Mouse (Mus musculus): Measurements from ENCODE around the gene Igfals. TPM values are rescaled to one million over a fixed set of nuclear protein-coding genes. Genes with fewer than 3 reads are reported as not detected.
A peak's percentile ranks its signal among the peaks of the same experiment; 100 is the strongest.

Gene Igfals
- polyA plus RNA-seq, 1 experiment from 2014 or later, result 0.09 TPM

- peaks cover 23% of the 10 kb centered on the region for H3K4me1 ChIP-seq (replicated peaks; ENCODE audit: control insufficient read depth, insufficient read depth, low read length)
- no peak overlapping the region for H3K9ac ChIP-seq
- H3K36me3 ChIP-seq (replicated peaks; ENCODE audit: control insufficient read depth, insufficient read depth), result peaks cover 64% of the 10 kb centered on the region
- no peaks in the 10 kb centered on the region for H3K9me3 ChIP-seq (ENCODE audit: control insufficient read depth, low read length)
- no peak overlapping the region for H3K4me3 ChIP-seq (replicated peaks; ENCODE audit: low read length)
- no peak overlapping the region for H3K4me2 ChIP-seq (replicated peaks)
- H3K27me3 ChIP-seq (ENCODE audit: control insufficient read depth, insufficient read depth, low read length), result no peaks in the 10 kb centered on the region
- H3K27ac ChIP-seq, result no peak overlapping the region
- DNase-seq (ENCODE audit: low spot score), result no peak
- no peak for ATAC-seq (ENCODE audit: low FRiP score)
- 93% methylated on average over 3 of the region's 3 CpGs for WGBS
Measured at GRCm38 (mm10) chr17:24888862-24889261, 23.1 kb downstream of the Igfals start.

- DNase-seq (ENCODE audit: low spot score) (no peak), ATAC-seq (ENCODE audit: low FRiP score) (no peak)
- no peak overlapping the region for H3K9ac ChIP-seq
- no peaks in the 10 kb centered on the region for H3K9me3 ChIP-seq (ENCODE audit: control insufficient read depth, low read length)
- WGBS, result 90% methylated on average over 19 of the region's 19 CpGs
- peaks cover 57% of the 10 kb centered on the region for H3K36me3 ChIP-seq (replicated peaks; ENCODE audit: control insufficient read depth, insufficient read depth)
- H3K4me1 ChIP-seq (replicated peaks; ENCODE audit: control insufficient read depth, insufficient read depth, low read length), result peaks cover 28% of the 10 kb centered on the region
- no peaks in the 10 kb centered on the region for H3K27me3 ChIP-seq (ENCODE audit: control insufficient read depth, insufficient read depth, low read length)
- no peak overlapping the region for H3K27ac ChIP-seq
- no peak overlapping the region for H3K4me3 ChIP-seq (replicated peaks; ENCODE audit: low read length)
- no peak overlapping the region for H3K4me2 ChIP-seq (replicated peaks)
Measured at GRCm38 (mm10) chr17:24890151-24891092, 24.6 kb downstream of the Igfals start.

DNA sequence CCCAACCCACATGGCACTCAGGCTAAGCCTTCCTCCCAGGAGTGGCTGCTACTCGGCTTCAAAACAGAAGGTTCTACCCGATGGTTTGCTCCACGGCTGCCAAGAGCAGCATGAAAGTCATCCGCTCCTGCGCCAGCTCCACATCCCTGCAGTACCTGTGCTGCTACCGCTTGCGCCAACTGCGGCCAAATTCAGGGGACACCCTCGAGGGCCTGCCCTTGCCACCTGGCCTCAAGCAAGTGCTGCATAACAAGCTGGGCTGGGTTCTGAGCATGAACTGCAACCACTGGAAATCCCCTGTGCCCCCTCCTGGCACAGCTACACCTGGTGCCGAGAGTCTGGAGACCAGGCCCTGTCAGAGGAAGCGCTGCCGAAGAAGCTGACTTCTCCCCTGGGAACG, 25.5 kb downstream of the Igfals start:
- no peak overlapping the region for H3K9ac ChIP-seq
- ATAC-seq (ENCODE audit: low FRiP score) (no peak), DNase-seq (ENCODE audit: low spot score) (no peak)
- H3K9me3 ChIP-seq (ENCODE audit: control insufficient read depth, low read length), result no peaks in the 10 kb centered on the region
- H3K4me3 ChIP-seq (replicated peaks; ENCODE audit: low read length), result no peak overlapping the region
- H3K27ac ChIP-seq, result no peak overlapping the region
- H3K36me3 ChIP-seq (replicated peaks; ENCODE audit: control insufficient read depth, insufficient read depth), result peaks cover 57% of the 10 kb centered on the region
- peaks cover 31% of the 10 kb centered on the region for H3K4me1 ChIP-seq (replicated peaks; ENCODE audit: control insufficient read depth, insufficient read depth, low read length)
- no peak overlapping the region for H3K4me2 ChIP-seq (replicated peaks)
- 93% methylated on average over 12 of the region's 13 CpGs for WGBS
- H3K27me3 ChIP-seq (ENCODE audit: control insufficient read depth, insufficient read depth, low read length), result no peaks in the 10 kb centered on the region

GRCm38 (mm10) chr17:24892785-24893184, 27.0 kb downstream of the Igfals start:
- 91% methylated on average over 12 of the region's 12 CpGs for WGBS
- Histone ChIP-seq H3K36me3 (replicated peaks; ENCODE audit: control insufficient read depth, insufficient read depth) (peaks cover 64% of the 10 kb centered on the region), H3K4me1 (replicated peaks; ENCODE audit: control insufficient read depth, insufficient read depth, low read length) (peaks cover 34% of the 10 kb centered on the region)

GRCm38 (mm10) chr17:24893276-24893675, 27.5 kb downstream of the Igfals start:
- WGBS, result 98% methylated on average over 2 of the region's 2 CpGs
- H3K4me2 ChIP-seq (replicated peaks), result no peak overlapping the region
- peaks cover 34% of the 10 kb centered on the region for H3K4me1 ChIP-seq (replicated peaks; ENCODE audit: control insufficient read depth, insufficient read depth, low read length)
- 0 out of 2 replicates have a peak overlapping the region, but pooled peaks have one; percentile 71 for H3K4me3 ChIP-seq (replicated peaks; ENCODE audit: low read length)
- H3K36me3 ChIP-seq (replicated peaks; ENCODE audit: control insufficient read depth, insufficient read depth), result peaks cover 66% of the 10 kb centered on the region
- no peak for ATAC-seq (ENCODE audit: low FRiP score)
- H3K27me3 ChIP-seq (ENCODE audit: control insufficient read depth, insufficient read depth, low read length), result no peaks in the 10 kb centered on the region
- H3K9me3 ChIP-seq (ENCODE audit: control insufficient read depth, low read length), result no peaks in the 10 kb centered on the region
- no peak overlapping the region for H3K9ac ChIP-seq
- no peak for DNase-seq (ENCODE audit: low spot score)
- H3K27ac ChIP-seq, result no peak overlapping the region

More at GRCm38 (mm10) chr17:24892785-24893184, 27.0 kb downstream of the Igfals start:
- no peaks in the 10 kb centered on the region for H3K27me3 ChIP-seq (ENCODE audit: control insufficient read depth, insufficient read depth, low read length)
- no peak overlapping the region for H3K9ac ChIP-seq
- ATAC-seq (ENCODE audit: low FRiP score) (no peak), DNase-seq (ENCODE audit: low spot score) (no peak)
- H3K4me2 ChIP-seq (replicated peaks), result no peak overlapping the region
- no peak overlapping the region for H3K27ac ChIP-seq
- H3K4me3 ChIP-seq (replicated peaks; ENCODE audit: low read length), result no peak overlapping the region
- no peaks in the 10 kb centered on the region for H3K9me3 ChIP-seq (ENCODE audit: control insufficient read depth, low read length)

DNA sequence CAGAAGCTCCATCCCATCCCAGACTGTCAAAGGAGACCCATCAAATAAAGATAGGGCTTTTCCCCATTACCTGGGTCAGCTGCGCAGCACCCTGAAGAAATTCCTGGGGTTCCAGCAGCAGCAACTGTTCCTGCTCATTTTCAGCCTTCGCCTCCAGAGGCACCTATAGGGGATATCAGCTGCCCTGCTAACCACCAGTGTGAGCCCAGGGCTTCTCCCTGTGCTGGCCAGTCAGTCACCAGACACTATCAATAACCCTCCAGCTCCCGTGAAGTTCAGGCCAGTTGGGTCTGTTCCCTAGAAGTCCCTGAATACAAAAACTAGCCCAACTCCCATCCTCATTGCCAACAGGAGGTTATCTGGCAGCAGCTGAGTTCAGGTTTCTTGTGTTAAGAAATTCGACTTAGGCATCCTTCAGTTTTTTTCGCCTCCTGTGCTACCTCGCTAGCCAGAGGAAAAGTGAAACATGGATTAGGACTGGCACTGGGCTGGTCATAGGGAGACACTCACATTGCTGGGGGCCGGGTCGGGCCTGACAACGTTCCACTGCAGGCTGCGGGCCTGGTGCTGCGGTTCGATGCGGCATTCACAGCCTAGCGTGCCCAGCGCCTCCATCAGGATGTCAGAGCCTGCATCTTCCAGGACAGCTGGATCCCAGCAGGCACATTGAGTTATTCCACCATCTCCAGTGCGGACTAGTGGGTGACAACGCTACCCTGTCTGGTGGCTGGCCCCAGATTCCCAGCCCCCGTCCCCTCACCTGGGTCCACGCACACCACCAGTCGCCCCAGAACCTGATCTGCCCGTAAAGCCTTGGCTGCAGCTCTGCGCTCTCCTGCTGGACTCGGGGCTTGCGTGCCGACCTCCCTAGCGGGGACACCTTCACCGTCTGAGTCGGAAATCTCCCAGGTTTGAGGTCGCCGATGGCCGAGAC, 28.5 kb downstream of the Igfals start:
- WGBS, result 12% methylated on average over 31 of the region's 31 CpGs
- DNase-seq (ENCODE audit: low spot score), result no peak

GRCm38 (mm10) chr17:24894995-24895547, 29.3 kb downstream of the Igfals start, which contains the start of the genes Eme2 and Mrps34:
Eme2 (minus strand) TSS chr17:24895087.
Mrps34 (plus strand) TSS chr17:24895116.
- DNase-seq (ENCODE audit: low spot score) (peak; percentile 89), ATAC-seq (ENCODE audit: low FRiP score) (peak; percentile 46)
- peaks cover 68% of the 10 kb centered on the region for H3K36me3 ChIP-seq (replicated peaks; ENCODE audit: control insufficient read depth, insufficient read depth)
- peaks cover 34% of the 10 kb centered on the region for H3K4me1 ChIP-seq (replicated peaks; ENCODE audit: control insufficient read depth, insufficient read depth, low read length)
- no peaks in the 10 kb centered on the region for H3K9me3 ChIP-seq (ENCODE audit: control insufficient read depth, low read length)
- peak within 1 kb of the TSS; percentile 88 for H3K9ac ChIP-seq
- H3K4me2 ChIP-seq (replicated peaks), result peak within 1 kb of the TSS; percentile 97
- H3K27me3 ChIP-seq (ENCODE audit: control insufficient read depth, insufficient read depth, low read length), result no peaks in the 10 kb centered on the region
- peak within 1 kb of the TSS; percentile 86 for H3K27ac ChIP-seq
- peak within 1 kb of the TSS; percentile 71 for H3K4me3 ChIP-seq (replicated peaks; ENCODE audit: low read length)
- under 1% methylated on average over 59 of the region's 62 CpGs for WGBS

More for the DNA sequence above, 28.5 kb downstream of the Igfals start:
- H3K9me3 ChIP-seq (ENCODE audit: control insufficient read depth, low read length), result no peaks in the 10 kb centered on the region
- peaks cover 68% of the 10 kb centered on the region for H3K36me3 ChIP-seq (replicated peaks; ENCODE audit: control insufficient read depth, insufficient read depth)
- H3K4me1 ChIP-seq (replicated peaks; ENCODE audit: control insufficient read depth, insufficient read depth, low read length), result peaks cover 34% of the 10 kb centered on the region
- H3K27ac ChIP-seq, result peak overlapping the region; percentile 86
- ATAC-seq (ENCODE audit: low FRiP score), result 0 out of 2 replicates have a peak, but pooled peaks have one; percentile 8
- peak overlapping the region; percentile 97 for H3K4me2 ChIP-seq (replicated peaks)
- no peaks in the 10 kb centered on the region for H3K27me3 ChIP-seq (ENCODE audit: control insufficient read depth, insufficient read depth, low read length)
- H3K9ac ChIP-seq, result peak overlapping the region; percentile 88
- peak overlapping the region; percentile 71 for H3K4me3 ChIP-seq (replicated peaks; ENCODE audit: low read length)

GRCm38 (mm10) chr17:24895571-24896240, 29.9 kb downstream of the Igfals start:
- H3K9me3 ChIP-seq (ENCODE audit: control insufficient read depth, low read length), result no peaks in the 10 kb centered on the region
- H3K4me3 ChIP-seq (replicated peaks; ENCODE audit: low read length), result peak overlapping the region; percentile 71
- ATAC-seq (ENCODE audit: low FRiP score) (peak; percentile 10; the same call in 1 of the 2 replicates), DNase-seq (ENCODE audit: low spot score) (no peak)
- H3K4me1 ChIP-seq (replicated peaks; ENCODE audit: control insufficient read depth, insufficient read depth, low read length), result peaks cover 34% of the 10 kb centered on the region
- H3K36me3 ChIP-seq (replicated peaks; ENCODE audit: control insufficient read depth, insufficient read depth), result peaks cover 68% of the 10 kb centered on the region
- H3K27ac ChIP-seq, result peak overlapping the region; percentile 86
- WGBS, result 11% methylated on average over 23 of the region's 23 CpGs
- H3K4me2 ChIP-seq (replicated peaks), result peak overlapping the region; percentile 97
- H3K27me3 ChIP-seq (ENCODE audit: control insufficient read depth, insufficient read depth, low read length), result no peaks in the 10 kb centered on the region
- peak overlapping the region; percentile 88 for H3K9ac ChIP-seq

Measured in hindbrain, embryonic 14.5 days (tissue).